Mouse (Mus musculus) adrenal gland, postnatal 4 days (tissue): ENCODE measurements at regions not wholly inside any gene's neighbourhood (a gene's known extent, or its start where the extent isn't known, plus 50 kb on each side); places are given as distances from the start of the nearest gene placed in this dataset.

Experiments used
- DNase-seq, 2 experiments: peaks; one replicate each; pipeline ENCODE4 v3.0.0; 2021 to 2022; ENCODE audit warnings: low spot score in 2 of 2, mixed read lengths in 2 of 2

DNA sequence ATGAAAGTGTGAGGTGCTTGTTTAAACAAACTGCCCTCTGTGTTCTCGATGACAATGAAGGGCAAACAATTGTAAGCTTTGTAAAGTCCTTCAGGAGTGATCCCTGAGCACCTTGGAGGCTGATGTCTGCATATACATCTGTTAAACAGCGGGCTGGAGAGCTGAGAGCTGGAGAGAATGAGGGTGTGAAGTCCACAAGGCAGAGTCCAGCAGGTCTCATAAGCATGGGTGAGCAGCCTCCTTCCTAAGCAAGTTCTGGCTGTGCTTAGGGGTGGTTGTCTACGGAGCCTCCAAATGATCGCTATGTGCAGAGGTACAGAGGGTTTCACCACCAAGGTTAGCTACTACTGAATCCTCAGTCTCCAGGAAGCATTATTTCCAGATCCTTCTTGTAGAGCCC, 350.2 kb downstream of the Ankrd50 start:
- no peak for DNase-seq

GRCm38 (mm10) chr3:38131887-38132220, 352.8 kb downstream of the Ankrd50 start:
- DNase-seq, result no peak

GRCm38 (mm10) chr3:38131176-38131886, 353.3 kb downstream of the Ankrd50 start:
- no peak for DNase-seq

DNA sequence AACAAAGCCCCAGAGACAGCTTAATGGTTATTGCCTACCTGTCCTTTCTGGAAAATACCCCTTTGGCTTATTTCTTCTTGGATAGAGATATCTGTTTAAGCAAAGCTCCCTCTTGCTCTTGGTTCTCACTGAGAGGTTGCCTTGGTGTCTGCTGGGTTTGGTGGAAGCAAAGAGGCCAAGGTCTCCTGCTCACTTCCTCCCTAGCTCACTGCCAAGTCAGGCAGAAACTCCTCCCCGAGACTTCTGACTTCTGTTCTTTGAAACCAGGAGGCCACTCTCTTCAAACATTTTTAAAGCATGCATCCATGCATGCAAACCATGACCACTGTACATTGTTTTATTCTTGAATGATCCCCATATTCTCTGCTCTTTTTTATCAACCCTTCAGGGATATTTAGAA, 354.6 kb downstream of the Ankrd50 start:
- no peak for DNase-seq

DNA sequence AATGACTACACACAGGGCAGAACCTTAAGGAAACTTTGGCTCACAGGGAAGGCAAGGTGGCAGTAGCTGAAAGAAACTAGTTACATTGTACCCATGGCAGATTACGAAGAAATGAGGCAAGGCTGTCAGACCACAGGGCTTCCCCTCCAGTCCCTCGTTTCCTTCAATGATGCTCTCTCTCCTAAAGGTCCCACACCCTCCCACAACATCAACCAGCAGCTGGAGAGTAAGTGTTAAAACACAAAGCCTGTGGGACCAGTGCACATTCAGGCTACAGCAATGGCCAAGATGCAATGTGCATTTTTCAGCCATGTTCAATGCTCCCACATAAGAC, 355.5 kb downstream of the Ankrd50 start:
- DNase-seq, result no peak

DNA sequence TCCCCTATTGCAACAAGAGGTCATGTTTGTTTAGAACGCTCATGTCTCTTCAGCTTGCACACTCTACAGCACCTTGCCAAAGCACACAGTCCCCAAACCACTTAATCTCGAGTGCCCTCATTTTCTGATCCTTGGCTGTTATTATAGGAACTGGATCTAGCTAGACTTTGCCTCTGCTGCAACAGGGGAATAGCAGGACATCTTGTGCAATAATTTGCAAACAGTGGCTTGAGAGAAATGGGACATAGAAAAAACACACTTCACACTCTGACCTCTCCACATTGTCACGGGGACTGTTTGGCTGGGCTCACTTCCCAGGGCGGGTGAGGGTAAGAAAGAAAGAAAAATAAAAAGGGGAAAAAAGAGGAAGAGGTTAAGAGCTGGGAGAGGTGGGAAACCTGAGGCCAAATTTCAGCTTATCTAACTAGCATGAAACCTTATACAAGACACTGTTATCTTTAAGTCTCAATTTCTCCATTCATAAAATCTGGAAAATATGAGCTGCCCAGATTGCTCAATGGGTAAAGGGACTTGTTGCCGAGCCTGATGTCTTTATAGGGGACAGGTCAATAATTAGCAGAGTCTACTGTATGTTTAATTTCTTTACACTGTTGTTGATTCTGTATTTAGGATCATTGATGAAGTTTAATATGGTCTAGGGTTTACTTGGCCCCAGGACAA, 356.0 kb downstream of the Ankrd50 start:
- no peak for DNase-seq

DNA sequence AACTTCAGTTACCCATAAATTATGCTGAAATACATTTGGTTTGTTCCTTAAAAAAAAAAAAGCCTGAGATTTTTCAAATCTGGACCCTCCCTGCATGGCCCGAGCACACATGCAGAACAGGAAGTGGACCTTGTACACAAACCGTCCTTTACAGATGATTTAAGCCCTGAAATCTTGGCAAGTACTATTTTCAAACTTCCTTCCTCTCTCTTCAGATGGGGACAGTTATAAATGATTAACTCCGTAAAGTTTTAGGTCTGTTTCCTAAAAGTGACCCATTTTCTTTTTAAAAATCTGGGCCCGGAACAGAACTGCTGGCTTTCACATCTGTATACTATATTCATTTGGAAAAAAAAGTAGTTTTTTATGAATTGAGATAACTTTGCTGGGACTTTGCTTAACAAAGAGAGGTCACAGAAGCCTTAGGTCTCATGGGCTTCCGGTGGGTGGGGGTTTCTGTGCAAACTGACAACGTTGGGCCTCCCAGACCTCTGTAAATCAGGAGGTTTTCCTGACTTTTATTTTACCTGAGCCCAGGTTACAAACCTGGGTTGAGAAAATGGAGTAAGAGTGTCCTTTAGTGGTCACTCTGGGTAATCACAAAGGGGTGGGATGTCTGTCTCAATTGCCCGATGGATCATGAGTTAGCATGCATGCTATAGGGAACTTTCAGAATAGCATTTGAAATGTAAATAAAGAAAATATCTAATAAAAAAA, 368.4 kb downstream of the Ankrd50 start:
- DNase-seq, result no peak

- no peak for DNase-seq
Measured at GRCm38 (mm10) chr3:38112568-38112967, 372.1 kb downstream of the Ankrd50 start.

DNA sequence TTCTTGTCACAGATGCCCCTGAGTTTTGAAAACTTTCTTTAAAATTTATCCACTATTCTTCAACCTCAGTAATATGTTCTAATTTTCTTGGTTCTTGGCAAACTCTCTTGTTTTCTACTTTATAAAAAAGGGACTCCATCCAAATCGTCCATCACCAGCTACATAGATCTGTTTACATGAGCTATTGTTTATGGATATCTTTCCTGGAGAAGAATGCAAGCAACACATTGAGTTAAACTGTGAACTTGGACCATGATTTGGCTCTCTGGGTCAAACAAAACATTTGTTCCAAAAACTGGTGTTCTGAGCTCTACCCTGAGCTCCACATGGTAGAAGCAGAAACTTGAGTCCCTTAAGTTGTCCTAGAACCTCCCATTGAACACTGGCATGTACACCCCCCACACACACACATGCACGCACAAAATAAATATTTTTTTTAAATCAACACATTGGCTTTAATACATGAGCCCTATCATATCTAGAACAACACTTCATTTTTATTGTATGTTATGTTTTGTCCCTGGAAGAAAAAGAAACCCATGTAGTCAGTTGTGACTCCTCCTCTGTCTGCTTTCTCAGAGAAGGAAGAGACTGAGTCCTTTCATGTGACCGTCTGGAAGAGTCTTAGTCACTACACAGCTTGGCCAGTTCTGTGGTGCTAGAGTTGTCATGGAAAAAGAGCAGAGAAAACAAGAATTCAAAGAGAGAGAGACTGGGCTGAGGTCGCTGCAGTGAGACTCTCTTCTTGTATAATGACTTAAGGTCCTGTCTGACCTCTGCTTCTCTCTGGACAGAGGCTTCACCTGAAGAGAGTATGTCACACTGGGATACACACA, 379.4 kb downstream of the Ankrd50 start:
- no peak for DNase-seq

GRCm38 (mm10) chr3:38104418-38104817, 380.1 kb upstream of the Gm5148 start:
- no peak for DNase-seq

GRCm38 (mm10) chr3:38102985-38103384, 378.7 kb upstream of the Gm5148 start:
- no peak for DNase-seq

- DNase-seq, result no peak
Measured at GRCm38 (mm10) chr3:38102181-38102580, 377.9 kb upstream of the Gm5148 start.

- no peak for DNase-seq
Measured at GRCm38 (mm10) chr3:38094370-38094979, 370.2 kb upstream of the Gm5148 start.

- DNase-seq, result no peak
Measured at GRCm38 (mm10) chr3:38084548-38084947, 360.3 kb upstream of the Gm5148 start.

DNA sequence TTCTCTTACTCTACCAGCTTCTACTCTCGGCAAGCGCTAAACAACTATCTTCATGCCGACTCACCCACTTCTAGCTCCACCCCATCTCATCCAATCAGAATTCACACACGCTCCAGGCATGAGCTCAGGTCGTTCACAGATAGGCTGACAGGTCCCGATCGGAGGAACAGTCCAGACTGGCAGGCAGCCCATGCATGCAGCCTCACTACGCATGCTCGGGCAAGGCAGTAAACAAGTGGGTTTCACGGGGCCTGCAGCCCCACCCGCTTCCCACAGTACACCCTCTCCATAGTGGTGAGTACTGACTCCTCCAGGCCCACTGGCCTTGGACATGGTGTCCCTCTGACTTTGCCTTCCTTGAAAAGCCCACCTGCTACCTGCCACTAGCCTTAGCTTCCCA, 358.1 kb upstream of the Gm5148 start:
- no peak for DNase-seq

- no peak for DNase-seq
Measured at GRCm38 (mm10) chr3:38076835-38077234, 352.5 kb upstream of the Gm5148 start.

- no peak for DNase-seq
Measured at GRCm38 (mm10) chr3:38073946-38074345, 349.7 kb upstream of the Gm5148 start.

DNA sequence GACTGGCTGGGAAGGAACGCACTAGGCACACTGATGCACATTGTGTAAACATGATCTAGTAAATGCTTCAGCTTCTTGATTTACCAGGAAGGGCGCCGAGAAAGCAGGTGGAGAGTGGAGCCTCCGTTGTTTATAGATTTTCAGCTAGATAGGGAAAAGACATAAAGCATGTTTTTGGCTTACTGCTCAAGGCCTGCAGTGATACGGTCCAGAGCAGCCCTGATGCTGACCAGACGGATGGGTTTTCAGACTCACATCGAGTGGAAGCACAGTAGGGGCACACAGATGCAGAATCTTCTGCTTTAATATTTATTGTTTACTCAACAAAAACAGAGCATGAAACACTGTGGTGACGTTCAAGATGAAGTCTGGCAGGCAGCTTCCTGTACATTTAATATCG, 331.3 kb upstream of the Gm5148 start:
- no peak for DNase-seq

DNA sequence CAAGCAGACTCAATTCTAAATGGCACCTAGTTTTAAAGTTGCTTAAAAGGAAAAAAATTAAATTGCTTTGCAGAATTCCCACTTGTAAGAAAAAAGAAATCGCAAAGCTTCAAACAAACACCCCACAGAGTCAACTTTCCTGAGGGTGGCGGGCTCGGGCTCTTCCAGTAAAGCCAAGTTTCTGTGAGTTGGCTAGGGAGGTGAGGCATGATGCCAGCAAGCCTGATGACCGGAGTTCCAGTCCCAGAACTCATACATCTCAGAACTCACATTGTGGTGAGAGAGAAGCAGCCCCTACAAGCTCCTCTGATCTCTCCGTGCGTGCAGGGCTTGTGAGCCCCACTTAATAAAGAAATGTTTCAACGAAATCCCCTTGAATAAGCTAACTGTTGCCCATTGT, 328.7 kb upstream of the Gm5148 start:
- no peak for DNase-seq

GRCm38 (mm10) chr3:38051748-38052147, 327.5 kb upstream of the Gm5148 start:
- no peak for DNase-seq

- no peak for DNase-seq
Measured at GRCm38 (mm10) chr3:38050856-38051255, 326.6 kb upstream of the Gm5148 start.
